Mouse (Mus musculus) left cerebral cortex, postnatal 25 days (tissue): ENCODE measurements around the gene Urgcp. TPM values are rescaled to one million over a fixed set of nuclear protein-coding genes. Genes with fewer than 3 reads are reported as not detected.

ENCODE experiments used
- total RNA-seq, 2 experiments: library from RNA; stranded (reverse); gene quantifications; 2 replicates each; pipeline ENCODE4 v1.2.3; 2021

Gene Urgcp
- total RNA-seq, 2 experiments from 2014 or later: 60.6 to 67.4 TPM

Other genes with a start within 250 kb of the Urgcp start
- 100 to 1,000 TPM; 112 to 119 TPM for gene Xbp1, start 241.7 kb downstream of the Urgcp start, total RNA-seq
- gene Ccdc117, start 220.2 kb downstream of the Urgcp start, total RNA-seq: 10 to 100 TPM; 13.8 to 15.4 TPM
- gene Ankrd36, start 192.7 kb downstream of the Urgcp start, total RNA-seq: not detected
- gene Mrps24, start 46.7 kb downstream of the Urgcp start, total RNA-seq: 10 to 100 TPM; 69.2 to 76.5 TPM
- gene Dbnl, start 26.1 kb upstream of the Urgcp start, total RNA-seq: 10 to 100 TPM; 69.2 to 74.1 TPM
- 10 to 100 TPM in 1 of 2 experiments, 1 to 10 TPM in 1; 9.2 to 12.0 TPM for gene Pgam2, start 41.4 kb upstream of the Urgcp start, total RNA-seq
- 10 to 100 TPM in 1 of 2 experiments, 1 to 10 TPM in 1; 9.7 to 10.9 TPM for gene Polm, start 75.6 kb upstream of the Urgcp start, total RNA-seq
- gene Aebp1, start 99.6 kb upstream of the Urgcp start, total RNA-seq: 10 to 100 TPM; 13.2 to 16.0 TPM
- 10 to 100 TPM; 20.1 to 20.2 TPM for gene Pold2, start 115.9 kb upstream of the Urgcp start, total RNA-seq
- not detected for gene Myl7, start 136.4 kb upstream of the Urgcp start, total RNA-seq
- 1 to 10 TPM in 1 of 2 experiments, under 1 TPM in 1; 0.83 to 1.2 TPM for gene Gck, start 187.7 kb upstream of the Urgcp start, total RNA-seq
- 10 to 100 TPM; 82.9 to 87.6 TPM for gene Ykt6, start 193.3 kb upstream of the Urgcp start, total RNA-seq